16 mouse cellular contexts compared by ENCODE assay signal in the genomic region with DNA sequence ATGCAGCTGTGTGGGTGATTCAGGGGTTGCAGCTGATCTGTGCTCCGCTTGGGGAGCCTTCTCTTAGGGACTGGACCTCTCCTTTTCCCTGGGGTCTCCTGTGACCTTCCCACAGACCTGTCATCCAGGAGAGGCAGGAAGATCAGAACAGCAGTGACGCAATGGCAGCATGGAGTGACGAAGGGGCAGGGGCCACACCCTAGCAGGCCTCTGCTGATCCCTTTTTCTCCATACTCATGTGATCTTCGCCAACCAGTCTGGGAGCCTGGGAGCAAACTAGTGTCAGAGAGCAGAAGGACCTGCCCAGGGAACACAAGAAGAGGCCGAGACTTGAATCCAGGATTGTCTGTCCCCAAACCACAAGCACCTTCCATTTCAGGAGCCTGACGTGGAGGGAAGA. TPM values are rescaled to one million over a fixed set of nuclear protein-coding genes. Genes with fewer than 3 reads are reported as not detected.
A peak's percentile ranks its signal among the peaks of the same experiment; 100 is the strongest.
DNase-seq lines count a peak whose midpoint lies in the region; ATAC-seq and TF ChIP-seq lines count a peak whose summit lies in the region.
"Had no signal": no experiment of that assay in that cellular context is flagged by ENCODE, and none has a peak within 500 bp of the region (broad histone marks: within the 10 kb centered on the region; RNA-seq: fewer than 3 reads in every experiment).

No protein-coding gene starts in this region.

- peak; percentile 56 for ATAC-seq in heart, embryonic 12.5 days (ENCODE audit: insufficient number of reproducible peaks, low FRiP score)
- no peak for ATAC-seq in G1E (ENCODE audit: extremely low read depth, insufficient number of reproducible peaks, low FRiP score, poor library complexity, severe bottlenecking)
- ATAC-seq in stomach, postnatal 0 days (ENCODE audit: low FRiP score, low TSS enrichment): peak; percentile 36
- ATAC-seq in inflammation-experienced regulatory T-cells, adult 6 months: no peak

- DNase-seq in heart, postnatal 10 days: no peak
- DNase-seq in G1E (ENCODE audit: low spot score) (no peak), liver (peak; percentile 26)
- peak; percentile 40 for DNase-seq in stomach, postnatal 0 days (ENCODE audit: low spot score)
- no peak for DNase-seq in c-Kit-positive CD71-positive TER-119-positive erythroid progenitor cells, embryonic 14.5 days (ENCODE audit: low spot score)
- DNase-seq in gastrocnemius, postnatal 14 days: no peak
- DNase-seq: B cell, adult 2 months; cerebellum, adult 9-11 months; retina, postnatal 1 day had no signal

- intact Hi-C loops in heart, postnatal 10 days (cut with DNase I): no loop called here
- intact Hi-C loops in gastrocnemius, postnatal 14 days (cut with DNase I; ENCODE audit: low total_unique reads): no loop called here

- no peak overlapping the region for H3K4me3 ChIP-seq in heart, embryonic 12.5 days
- peak overlapping the region; percentile 31; the same call in 1 of the 2 replicates for H3K4me3 ChIP-seq in G1E (ENCODE audit: low read depth, low read length)
- no peak overlapping the region for H3K4me3 ChIP-seq in stomach, postnatal 0 days (ENCODE audit: low read depth, low read length)
- H3K4me3 ChIP-seq: hindbrain, embryonic 12.5 days; stomach, embryonic 15.5 days had no signal

- H3K4me1 ChIP-seq in heart, embryonic 12.5 days (replicated peaks): peaks cover 27% of the 10 kb centered on the region
- H3K4me1 ChIP-seq in G1E (ENCODE audit: insufficient read depth, low read depth, low read length): peaks cover 71% of the 10 kb centered on the region
- H3K4me1 ChIP-seq in stomach, postnatal 0 days (replicated peaks; ENCODE audit: control insufficient read depth, insufficient read depth): peaks cover 3% of the 10 kb centered on the region; the same call in 1 of the 2 replicates

- TF ChIP-seq EP300 in stomach, postnatal 0 days (optimal IDR thresholded peaks at IDR 0.05): no peak

- no peak overlapping the region for H3K27ac ChIP-seq in heart, embryonic 12.5 days (ENCODE audit: poor library complexity, severe bottlenecking)
- peak overlapping the region; percentile 56; the same call in 1 of the 2 replicates for H3K27ac ChIP-seq in stomach, postnatal 0 days (replicated peaks)
- H3K27ac ChIP-seq: hindbrain, embryonic 12.5 days; stomach, embryonic 15.5 days had no signal

- H3K4me2 ChIP-seq in heart, embryonic 12.5 days: no peak overlapping the region
- no peak overlapping the region for H3K4me2 ChIP-seq in stomach, postnatal 0 days (replicated peaks; ENCODE audit: low read depth)
- H3K4me2 ChIP-seq: hindbrain, embryonic 12.5 days; lung, embryonic 14.5 days; stomach, embryonic 15.5 days had no signal

- 67% methylated on average over 6 of the region's 6 CpGs for WGBS in heart, embryonic 12.5 days
- WGBS in stomach, postnatal 0 days: 69% methylated on average over 6 of the region's 6 CpGs

- no peaks in the 10 kb centered on the region for H3K36me3 ChIP-seq in heart, embryonic 12.5 days
- H3K36me3 ChIP-seq in G1E (replicated peaks): peaks cover 5% of the 10 kb centered on the region
- no peaks in the 10 kb centered on the region for H3K36me3 ChIP-seq in stomach, postnatal 0 days (ENCODE audit: control insufficient read depth, insufficient read depth, low read length)
- H3K36me3 ChIP-seq: hindbrain, embryonic 12.5 days; stomach, embryonic 15.5 days had no signal

- no peaks in the 10 kb centered on the region for H3K9me3 ChIP-seq in heart, embryonic 12.5 days (replicated peaks)
- no peaks in the 10 kb centered on the region for H3K9me3 ChIP-seq in G1E (replicated peaks)
- H3K9me3 ChIP-seq in stomach, postnatal 0 days (ENCODE audit: control insufficient read depth, low read length): no peaks in the 10 kb centered on the region
- H3K9me3 ChIP-seq: hindbrain, embryonic 12.5 days; stomach, embryonic 15.5 days had no signal

- H3K9ac ChIP-seq in heart, embryonic 12.5 days: no peak overlapping the region
- H3K9ac ChIP-seq in stomach, postnatal 0 days (ENCODE audit: low read length): no peak overlapping the region
- H3K9ac ChIP-seq: hindbrain, embryonic 12.5 days; lung, embryonic 14.5 days; stomach, embryonic 15.5 days had no signal

- 0 out of 2 replicates have a peak, but pooled peaks cover 4% of the 10 kb centered on the region for H3K27me3 ChIP-seq in heart, embryonic 12.5 days (replicated peaks)
- H3K27me3 ChIP-seq in G1E (ENCODE audit: insufficient read depth, low read length): no peaks in the 10 kb centered on the region
- H3K27me3 ChIP-seq in stomach, postnatal 0 days (ENCODE audit: control insufficient read depth, insufficient read depth, low read length): no peaks in the 10 kb centered on the region
- H3K27me3 ChIP-seq: stomach, embryonic 15.5 days had no signal

- no peak for TF ChIP-seq CTCF in G1E (IDR thresholded peaks at IDR 0.05; ENCODE audit: low read depth, low read length)
- no peak for TF ChIP-seq CTCF in stomach, postnatal 0 days (IDR thresholded peaks at IDR 0.05; ENCODE audit: low read depth)

RNA-seq across cellular contexts. Expression of a gene that starts 5.4 kb away (rescaled TPM):
- polyA plus RNA-seq in heart, embryonic 12.5 days (2016; fragmentation: Nextera tagmentation; extraction: Ambion mirVana): 8.5 and 10.1 TPM in 2 replicates
- 1 to 10 TPM; 3.2 to 3.9 TPM for total RNA-seq in heart, postnatal 10 days (2021)
- 24.5 and 25.0 TPM in 2 replicates for total RNA-seq in G1E (2014; fragmentation: Nextera tagmentation)
- 1.9 and 2.1 TPM in 2 replicates for total RNA-seq in G1E (2017)
- polyA plus RNA-seq in G1E (2012): 17.8 and 24.9 TPM in 2 replicates
- polyA plus RNA-seq in stomach, postnatal 0 days (2015; fragmentation: Nextera tagmentation; extraction: Ambion mirVana): 2.9 and 3.9 TPM in 2 replicates
- polyA plus RNA-seq in inflammation-experienced regulatory T-cells, adult 6 months (2017; shearing (Covaris generic)): 1 to 10 TPM; 1.7 to 3.5 (median 2.1) TPM
- total RNA-seq in gastrocnemius, postnatal 14 days (2021): 1 to 10 TPM; 1.0 to 1.6 TPM

RNA-seq across cellular contexts. Expression of a gene that starts 16.8 kb away (rescaled TPM):
- 65.3 and 68.9 TPM in 2 replicates for polyA plus RNA-seq in heart, embryonic 12.5 days (2016; fragmentation: Nextera tagmentation; extraction: Ambion mirVana)
- total RNA-seq in heart, postnatal 10 days (2021): 10 to 100 TPM; 72.5 to 76.8 TPM
- total RNA-seq in G1E (2014; fragmentation: Nextera tagmentation) (123 and 156 TPM in 2 replicates), G1E (2017) (59.9 and 71.3 TPM in 2 replicates)
- 232 and 262 TPM in 2 replicates for polyA plus RNA-seq in G1E (2012)
- polyA plus RNA-seq in stomach, postnatal 0 days (2015; fragmentation: Nextera tagmentation; extraction: Ambion mirVana): 49.8 and 53.6 TPM in 2 replicates
- 10 to 100 TPM; 54.0 to 68.9 (median 63.6) TPM for polyA plus RNA-seq in inflammation-experienced regulatory T-cells, adult 6 months (2017; shearing (Covaris generic))
- 10 to 100 TPM; 31.1 to 34.8 TPM for total RNA-seq in gastrocnemius, postnatal 14 days (2021)

RNA-seq across cellular contexts. Expression of a gene that starts 27.2 kb away (rescaled TPM):
- polyA plus RNA-seq in heart, embryonic 12.5 days (2016; fragmentation: Nextera tagmentation; extraction: Ambion mirVana): 3.4 and 3.8 TPM in 2 replicates
- not detected for total RNA-seq in heart, postnatal 10 days (2021)
- not detected in 2 replicates for total RNA-seq in G1E (2014; fragmentation: Nextera tagmentation)
- total RNA-seq in G1E (2017): 0.17 TPM in 1 of 2 replicates, not detected in the other
- not detected in 2 replicates for polyA plus RNA-seq in G1E (2012)
- polyA plus RNA-seq in stomach, postnatal 0 days (2015; fragmentation: Nextera tagmentation; extraction: Ambion mirVana): 1.1 and 1.5 TPM in 2 replicates
- polyA plus RNA-seq in inflammation-experienced regulatory T-cells, adult 6 months (2017; shearing (Covaris generic)): not detected
- not detected for total RNA-seq in gastrocnemius, postnatal 14 days (2021)
- total RNA-seq: gastrocnemius, adult 18-20 months had no signal
- polyA plus RNA-seq: lung, embryonic 14.5 days; thymus, postnatal 0 days had no signal

RNA-seq across cellular contexts. Expression of a gene that starts 48.7 kb away (rescaled TPM):
- 11.5 TPM in 2 replicates for polyA plus RNA-seq in heart, embryonic 12.5 days (2016; fragmentation: Nextera tagmentation; extraction: Ambion mirVana)
- 10 to 100 TPM; 26.3 to 37.8 TPM for total RNA-seq in heart, postnatal 10 days (2021)
- total RNA-seq in G1E (2014; fragmentation: Nextera tagmentation): 29.4 and 34.4 TPM in 2 replicates
- 0.98 and 1.7 TPM in 2 replicates for total RNA-seq in G1E (2017)
- 60.0 and 62.8 TPM in 2 replicates for polyA plus RNA-seq in G1E (2012)
- 2.7 and 3.0 TPM in 2 replicates for polyA plus RNA-seq in stomach, postnatal 0 days (2015; fragmentation: Nextera tagmentation; extraction: Ambion mirVana)
- under 1 TPM in 2 of 3 experiments, not detected in 1; 0.39 to 0.49 TPM for polyA plus RNA-seq in inflammation-experienced regulatory T-cells, adult 6 months (2017; shearing (Covaris generic))
- total RNA-seq in gastrocnemius, postnatal 14 days (2021): 1 to 10 TPM; 2.9 to 4.3 TPM

RNA-seq across cellular contexts. Expression of a gene that starts 55.6 kb away (rescaled TPM):
- 33.6 and 37.5 TPM in 2 replicates for polyA plus RNA-seq in heart, embryonic 12.5 days (2016; fragmentation: Nextera tagmentation; extraction: Ambion mirVana)
- total RNA-seq in heart, postnatal 10 days (2021): 10 to 100 TPM; 61.4 to 71.4 TPM
- total RNA-seq in G1E (2014; fragmentation: Nextera tagmentation): 45.8 and 48.2 TPM in 2 replicates
- 35.8 and 91.8 TPM in 2 replicates for total RNA-seq in G1E (2017)
- polyA plus RNA-seq in G1E (2012): 13.8 and 15.7 TPM in 2 replicates
- 22.6 and 24.8 TPM in 2 replicates for polyA plus RNA-seq in stomach, postnatal 0 days (2015; fragmentation: Nextera tagmentation; extraction: Ambion mirVana)
- 10 to 100 TPM; 16.1 to 19.1 (median 16.8) TPM for polyA plus RNA-seq in inflammation-experienced regulatory T-cells, adult 6 months (2017; shearing (Covaris generic))
- 10 to 100 TPM; 28.8 to 33.2 TPM for total RNA-seq in gastrocnemius, postnatal 14 days (2021)

Comparison
In these comparisons a context has a peak if more than half of its experiments do, and no peak if none do; other contexts are left out.
1. ATAC-seq: peak in heart, embryonic 12.5 days (single experiment) and stomach, postnatal 0 days (single experiment); none in G1E (single experiment) and inflammation-experienced regulatory T-cells, adult 6 months (single experiment).
2. DNase-seq: peak in liver (single experiment) and stomach, postnatal 0 days (single experiment); none in heart, postnatal 10 days (0 of 2), G1E (single experiment), c-Kit-positive CD71-positive TER-119-positive erythroid progenitor cells, embryonic 14.5 days (single experiment) and gastrocnemius, postnatal 14 days (single experiment).